Mouse (Mus musculus) megakaryocyte progenitor cell, adult 5-6 weeks (primary cell): Measurements from ENCODE around the gene Prkn. TPM values are rescaled to one million over a fixed set of nuclear protein-coding genes. Genes with fewer than 3 reads are reported as not detected.

Experiments used
- total RNA-seq, 2 experiments: library from RNA; stranded (forward) in 1 of 2; stranded (reverse) in 1 of 2; fragments of 157-497, 149-512 nt in 1 of 2; fragments of 200-1000 nt in 1 of 2; gene quantifications; 2 replicates each; pipeline versions ENCODE4 v1.2.3 to v1.2.4; 2015 to 2017

The Prkn gene
- total RNA-seq, 2 experiments from 2014 or later = 0.25 to 0.57 TPM

Other genes with a start within 250 kb of the Prkn start
- gene Pacrg, start 73 bp upstream of the Prkn start, total RNA-seq (2015) = 0.20 TPM in 1 of 2 replicates, not detected in the other
- gene Pacrg, start 73 bp upstream of the Prkn start, total RNA-seq (2017) = 0.46 and 0.68 TPM in 2 replicates